Mouse (Mus musculus) liver, embryonic 16.5 days (tissue): Measurements from ENCODE around the gene Ifna16. TPM values are rescaled to one million over a fixed set of nuclear protein-coding genes. Genes with fewer than 3 reads are reported as not detected.

Experiments
- ATAC-seq: fragments of 200-750 bp; cut with Nextera tagmentation; 2 replicates; pipeline ENCODE4 v1.8.0; 2017; ENCODE audit warnings: low read depth, mild to moderate bottlenecking, moderate number of reproducible peaks, moderate library complexity
- H3K27ac ChIP-seq: fragments of 300-500 bp; sonication (generic); 2 replicates; pipeline ENCODE4 v1.5.1; 2014; ENCODE audit warnings: mild to moderate bottlenecking, low read length
- H3K27me3 ChIP-seq: fragments of 300-500 bp; sonication (generic); 2 replicates; pipeline ENCODE4 v1.6.1; 2014; ENCODE audit warnings: low read depth, low read length, mixed read lengths; ENCODE audit not compliant: control insufficient read depth, insufficient read depth
- H3K36me3 ChIP-seq: fragments of 300-500 bp; sonication (generic); 2 replicates; pipeline ENCODE4 v1.6.1; 2014; ENCODE audit warnings: mild to moderate bottlenecking; ENCODE audit not compliant: control insufficient read depth, insufficient read depth
- H3K4me1 ChIP-seq: fragments of 300-500 bp; sonication (generic); 2 replicates; pipeline ENCODE4 v1.6.1; 2014; ENCODE audit warnings: low read depth, low read length, mixed read lengths; ENCODE audit not compliant: control insufficient read depth
- H3K4me2 ChIP-seq: fragments of 300-500 bp; sonication (generic); 2 replicates; pipeline ENCODE4 v1.6.1; 2014; ENCODE audit warnings: low read depth, low read length, mixed read lengths
- H3K4me3 ChIP-seq: fragments of 300-500 bp; sonication (generic); 2 replicates; pipeline ENCODE4 v1.5.1; 2014; ENCODE audit warnings: low read depth, mild to moderate bottlenecking, low read length
- H3K9ac ChIP-seq: fragments of 300-500 bp; sonication (generic); 2 replicates; pipeline ENCODE4 v1.6.1; 2014; ENCODE audit warnings: low read depth, low read length
- H3K9me3 ChIP-seq: fragments of 300-500 bp; sonication (generic); replicated peaks from 2 replicates; pipeline ENCODE4 v1.6.1; 2016; ENCODE audit warnings: low read length; ENCODE audit not compliant: control insufficient read depth
- WGBS: fragments of 180-500 bp; shearing (Covaris S2); extraction: QIAGEN DNeasy Blood & Tissue Kit; methylation state at CpG from one replicate; pipeline ENCODE4 v1.1.7; 2014; ENCODE audit not compliant: insufficient replicate concordance; 5-methylcytosine and 5-hydroxymethylcytosine counted together
- polyA plus RNA-seq: library from polyadenylated mRNA; unstranded; fragments of >200 nt; fragmentation: Nextera tagmentation; extraction: Ambion mirVana; gene quantifications from 2 replicates; pipeline ENCODE4 v1.2.1, GENCODE M21; 2015

Gene Ifna16
- polyA plus RNA-seq: not detected in 2 replicates

DNA sequence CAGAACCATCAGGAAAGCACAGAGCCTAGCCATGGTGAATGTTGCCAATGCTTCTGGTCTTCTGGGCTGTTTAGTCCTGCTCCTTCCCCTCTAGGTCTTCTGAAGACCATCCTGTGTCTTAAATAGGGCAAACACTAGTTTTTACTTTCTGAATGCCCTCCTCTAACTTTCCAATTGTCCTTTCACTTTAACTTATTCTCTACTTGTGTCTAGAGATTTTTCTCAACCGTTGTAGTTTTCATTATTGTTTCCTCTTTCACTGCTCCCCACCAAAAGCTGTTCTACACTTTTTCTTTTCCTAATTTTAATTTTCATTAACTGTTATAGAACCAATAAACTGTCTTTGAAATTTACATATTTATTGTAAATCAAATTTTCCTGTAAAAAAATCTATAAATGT lies at the start of gene Ifna16:
Gene Ifna16, minus strand, starts transcription at position 101 of the 400 bp plus-strand sequence.
- Histone ChIP-seq H3K27me3 (no peaks in the 10 kb centered on the region), H3K4me1 (no peaks in the 10 kb centered on the region), H3K9ac (no peak within 1 kb of the TSS), H3K27ac (no peak within 1 kb of the TSS), H3K9me3 (no peaks in the 10 kb centered on the region), H3K4me2 (no peak within 1 kb of the TSS), H3K36me3 (no peaks in the 10 kb centered on the region), H3K4me3 (no peak within 1 kb of the TSS)
- ATAC-seq: no peak
- 42% methylated on average over 1 of the region's 1 CpGs for WGBS

DNA sequence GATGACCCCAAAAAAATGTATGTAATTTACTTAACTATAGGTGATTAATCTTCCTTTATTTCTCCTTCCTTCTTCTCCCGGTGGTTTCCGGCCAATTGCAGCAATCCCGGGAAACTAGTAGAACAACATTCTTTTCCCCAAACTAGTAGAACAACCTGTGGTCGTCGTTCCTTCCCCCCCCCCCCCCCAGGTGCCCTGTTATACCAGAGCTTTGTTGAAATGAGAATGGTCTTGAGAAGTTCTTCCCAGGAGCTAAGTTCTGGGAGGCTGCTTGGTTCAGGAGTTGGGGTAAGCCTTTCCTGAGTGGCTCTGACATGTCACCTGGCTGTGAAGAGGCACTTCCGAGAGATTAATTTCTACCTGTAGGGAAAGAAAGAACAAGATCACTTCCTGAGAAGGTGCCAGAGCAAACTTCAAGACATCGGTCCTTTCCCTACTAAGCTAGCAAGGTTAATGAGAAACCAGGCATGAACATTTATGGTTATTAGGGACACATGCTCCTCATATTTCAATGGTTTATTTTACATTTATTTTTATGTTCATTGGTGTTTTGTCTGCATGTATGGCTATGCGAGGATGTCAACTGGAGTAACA lies 46.9 kb upstream of the Ifna16 start:
- H3K27ac ChIP-seq: no peak overlapping the region
- H3K4me1 ChIP-seq: peaks cover 15% of the 10 kb centered on the region
- no peaks in the 10 kb centered on the region for H3K9me3 ChIP-seq
- no peaks in the 10 kb centered on the region; the same call in 1 of the 2 replicates for H3K36me3 ChIP-seq
- no peaks in the 10 kb centered on the region for H3K27me3 ChIP-seq
- no peak for ATAC-seq
- no peak overlapping the region for H3K4me3 ChIP-seq
- WGBS: 64% methylated on average over 8 of the region's 8 CpGs
- no peak overlapping the region for H3K9ac ChIP-seq
- no peak overlapping the region for H3K4me2 ChIP-seq

DNA sequence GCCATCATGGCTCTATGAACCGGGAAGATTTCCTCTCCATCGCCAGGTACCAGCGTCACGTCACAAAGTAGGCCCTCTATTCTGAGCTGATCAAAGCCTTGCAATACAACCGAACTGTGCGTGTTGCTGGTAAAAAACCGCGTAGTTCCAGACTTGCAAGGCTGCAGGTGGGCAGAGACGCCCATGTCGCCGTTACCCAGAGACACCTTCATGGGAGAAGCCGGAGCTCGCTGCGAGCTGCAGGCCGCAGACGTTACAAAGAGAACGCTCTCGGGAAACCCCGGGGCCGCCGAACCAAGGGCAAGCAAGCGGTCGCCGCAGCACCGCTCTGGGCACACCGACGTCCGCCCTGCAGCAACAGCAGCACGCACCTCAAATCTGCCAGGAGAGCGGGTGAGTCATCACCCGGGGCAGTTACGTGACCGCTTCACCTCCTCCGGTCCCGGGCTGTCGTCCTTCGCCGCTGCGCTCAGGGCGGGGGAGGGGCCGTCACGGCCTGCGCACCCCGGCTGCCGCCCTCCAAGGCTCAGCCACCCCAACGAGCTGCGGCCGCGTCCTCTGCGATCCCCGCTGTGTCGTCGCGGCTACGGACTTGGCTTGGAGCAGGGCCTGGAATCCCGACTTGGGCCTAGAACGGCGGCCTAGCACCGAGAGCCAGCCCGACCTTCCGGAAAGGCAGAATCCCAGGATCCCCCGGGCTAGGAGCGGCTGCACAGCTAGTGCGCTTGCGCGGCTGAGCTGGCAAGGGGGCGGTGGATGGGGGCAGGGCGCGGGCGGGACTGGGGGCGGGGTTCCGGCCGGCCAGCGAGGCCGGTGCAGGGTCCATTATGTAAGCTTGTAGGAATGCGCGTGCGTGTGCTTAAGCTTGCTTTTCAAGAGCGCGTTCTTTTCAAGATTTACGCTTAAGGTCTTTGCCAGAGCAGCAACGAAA lies 45.3 kb upstream of the Ifna16 start, which contains the start of the genes Gm26566 and Klhl9:
Gene Gm26566, plus strand, starts transcription at position 15 of the 931 bp plus-strand sequence.
Gene Klhl9, minus strand, starts transcription at position 675 of the 931 bp plus-strand sequence.
- Histone ChIP-seq H3K4me2 (peak within 1 kb of the TSS; percentile 82), H3K36me3 (no peaks in the 10 kb centered on the region; the same call in 1 of the 2 replicates)
- WGBS: under 1% methylated on average over 82 of the region's 82 CpGs

DNA sequence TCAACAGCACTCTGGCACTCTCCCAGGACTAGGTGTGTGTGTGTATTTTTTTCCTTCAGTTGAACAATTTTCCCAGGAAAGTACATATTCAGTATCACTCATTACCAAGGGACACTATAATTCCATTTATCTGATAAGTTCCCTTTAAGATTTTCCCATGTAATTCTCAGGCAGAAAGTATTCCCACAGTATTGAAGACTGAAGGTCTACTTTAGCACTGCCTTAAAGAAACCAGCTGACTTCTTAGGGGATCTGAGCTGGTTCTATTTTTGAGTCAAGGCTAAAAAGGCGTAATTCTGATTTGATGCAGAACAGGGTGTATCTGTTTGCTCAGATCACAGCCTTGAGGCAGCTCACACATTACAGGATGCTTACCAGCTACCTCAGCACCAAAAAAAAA lies 42.0 kb upstream of the Ifna16 start:
- Histone ChIP-seq H3K4me1 (peaks cover 18% of the 10 kb centered on the region), H3K27ac (no peak overlapping the region), H3K27me3 (no peaks in the 10 kb centered on the region), H3K9me3 (no peaks in the 10 kb centered on the region), H3K36me3 (no peaks in the 10 kb centered on the region; the same call in 1 of the 2 replicates), H3K9ac (no peak overlapping the region), H3K4me2 (peak overlapping the region; percentile 47), H3K4me3 (peak overlapping the region; percentile 7)
- no peak for ATAC-seq
- 58% methylated on average over 1 of the region's 1 CpGs for WGBS

More for the DNA sequence above, 45.3 kb upstream of the Ifna16 start, which contains the start of the genes Gm26566 and Klhl9:
- peak; percentile 95 for ATAC-seq
- no peaks in the 10 kb centered on the region for H3K9me3 ChIP-seq
- peaks cover 18% of the 10 kb centered on the region for H3K4me1 ChIP-seq
- peak within 1 kb of the TSS; percentile 90 for H3K9ac ChIP-seq
- H3K27me3 ChIP-seq: no peaks in the 10 kb centered on the region
- H3K27ac ChIP-seq: peak within 1 kb of the TSS; percentile 88
- H3K4me3 ChIP-seq: peak within 1 kb of the TSS; percentile 79

DNA sequence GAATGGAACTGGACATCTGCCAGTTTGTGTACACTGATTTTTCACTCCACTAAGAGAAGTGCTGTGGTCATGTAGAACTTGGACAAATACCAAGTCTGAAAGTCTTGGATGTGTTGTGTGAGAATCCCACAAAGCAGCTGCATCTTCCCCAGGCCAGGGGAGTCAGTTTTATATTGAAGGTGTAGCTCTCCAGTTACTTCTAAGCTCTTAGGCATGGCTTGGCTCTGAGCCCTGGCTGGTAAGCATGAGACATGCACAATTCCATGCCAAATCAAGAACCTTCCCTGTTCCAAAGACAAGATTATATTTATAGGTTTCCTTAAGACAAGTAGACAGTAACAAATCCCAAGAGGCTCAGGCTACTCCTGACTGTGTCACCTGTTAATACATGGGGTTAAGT lies 38.3 kb upstream of the Ifna16 start:
- no peak for ATAC-seq
- H3K9me3 ChIP-seq: no peaks in the 10 kb centered on the region
- no peaks in the 10 kb centered on the region; the same call in 1 of the 2 replicates for H3K36me3 ChIP-seq
- H3K4me1 ChIP-seq: peaks cover 3% of the 10 kb centered on the region
- H3K27me3 ChIP-seq: no peaks in the 10 kb centered on the region
- no peak overlapping the region for H3K4me2 ChIP-seq
- H3K4me3 ChIP-seq: no peak overlapping the region
- H3K27ac ChIP-seq: no peak overlapping the region
- no peak overlapping the region for H3K9ac ChIP-seq

DNA sequence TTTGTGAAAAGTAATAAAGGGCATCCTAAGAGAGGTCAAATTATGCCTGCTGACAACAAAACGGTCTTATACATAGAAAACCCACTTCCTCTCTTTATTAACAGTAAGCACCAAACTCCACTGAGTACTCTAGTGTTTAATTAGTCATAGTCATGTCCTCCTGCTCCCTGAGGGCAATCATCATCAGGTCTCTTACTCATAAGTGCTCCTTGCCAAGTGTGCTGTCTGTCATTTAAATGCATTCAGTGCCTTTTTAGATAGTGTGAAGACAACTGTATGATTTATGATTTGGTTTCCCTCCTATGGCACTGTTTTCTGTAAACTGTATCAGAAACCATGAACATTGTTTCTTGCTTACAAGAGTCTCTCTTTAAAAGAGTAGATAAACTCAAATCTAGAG lies 37.6 kb upstream of the Ifna16 start:
- Histone ChIP-seq H3K9me3 (no peaks in the 10 kb centered on the region), H3K4me3 (no peak overlapping the region), H3K27me3 (no peaks in the 10 kb centered on the region), H3K4me2 (no peak overlapping the region), H3K27ac (no peak overlapping the region), H3K4me1 (peaks cover 2% of the 10 kb centered on the region), H3K36me3 (no peaks in the 10 kb centered on the region; the same call in 1 of the 2 replicates), H3K9ac (no peak overlapping the region)
- ATAC-seq: no peak
- WGBS: 43% methylated on average over 1 of the region's 1 CpGs

DNA sequence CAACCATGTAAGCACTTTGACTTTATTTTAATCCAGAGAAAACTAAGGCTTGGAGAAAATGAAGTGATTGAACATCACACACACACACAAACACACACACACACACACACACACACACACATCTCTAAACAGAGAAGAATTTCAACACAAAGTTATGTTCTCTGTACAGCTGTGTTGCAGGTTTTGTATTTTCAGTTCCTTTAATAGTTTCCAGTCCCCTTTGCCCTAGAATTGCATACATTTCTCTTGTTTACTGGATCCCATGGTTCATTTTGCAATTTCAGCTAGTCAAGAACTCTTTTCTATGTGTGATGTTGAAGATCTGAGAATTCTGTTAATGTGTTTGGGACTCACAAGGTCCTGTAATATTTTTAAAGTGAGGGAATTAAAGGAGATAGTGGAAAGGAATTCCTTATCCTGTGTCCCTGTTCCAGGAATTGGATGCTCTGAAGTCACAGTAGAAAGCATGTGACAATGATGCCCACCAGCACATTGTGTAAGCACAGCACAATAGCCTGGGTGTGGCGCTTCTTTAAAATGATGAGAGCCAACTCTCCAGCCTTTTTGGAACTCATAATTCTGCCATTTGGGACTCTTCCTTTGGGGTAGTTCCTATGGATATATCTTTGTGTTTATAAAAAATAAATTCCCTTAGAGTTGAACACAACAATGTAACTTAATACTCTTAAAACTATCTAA lies 30.6 kb upstream of the Ifna16 start:
- H3K4me2 ChIP-seq: no peak overlapping the region
- no peak for ATAC-seq
- no peaks in the 10 kb centered on the region for H3K27me3 ChIP-seq
- H3K9ac ChIP-seq: no peak overlapping the region
- whole genome bisulfite sequencing: 68% methylated on average over 1 of the region's 1 CpGs
- H3K4me3 ChIP-seq: no peak overlapping the region
- H3K4me1 ChIP-seq: no peaks in the 10 kb centered on the region
- H3K9me3 ChIP-seq: no peaks in the 10 kb centered on the region
- no peaks in the 10 kb centered on the region for H3K36me3 ChIP-seq
- no peak overlapping the region for H3K27ac ChIP-seq

DNA sequence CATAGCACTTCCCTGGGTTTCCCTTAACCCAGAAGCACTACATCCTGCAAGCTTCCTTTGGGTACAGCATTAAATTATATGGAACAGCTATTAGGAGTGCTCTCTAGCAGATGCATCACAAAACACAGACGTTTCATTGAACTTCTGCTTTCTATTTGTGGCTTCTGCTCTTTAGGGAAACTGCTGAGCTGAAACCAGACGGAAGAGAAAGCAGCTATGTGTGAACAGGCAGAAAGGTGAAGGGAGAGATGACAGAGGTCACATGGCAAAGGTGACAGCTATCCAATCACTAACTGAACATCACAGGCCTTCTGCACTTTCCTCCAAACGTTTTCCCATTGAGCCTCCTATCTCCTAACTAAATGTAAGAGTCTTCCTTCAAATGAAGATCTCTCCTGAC lies 29.2 kb upstream of the Ifna16 start:
- Histone ChIP-seq H3K9me3 (no peaks in the 10 kb centered on the region), H3K27ac (no peak overlapping the region), H3K4me3 (no peak overlapping the region), H3K4me2 (no peak overlapping the region), H3K27me3 (no peaks in the 10 kb centered on the region), H3K9ac (no peak overlapping the region), H3K4me1 (no peaks in the 10 kb centered on the region), H3K36me3 (no peaks in the 10 kb centered on the region)
- 8% methylated on average over 3 of the region's 3 CpGs for WGBS
- ATAC-seq: no peak
